Mouse (Mus musculus) Patski (cell line): ENCODE results near the gene Plpp2. TPM values are rescaled to one million over a fixed set of nuclear protein-coding genes. Genes with fewer than 3 reads are reported as not detected.

Experiments used
- ATAC-seq: fragments of 100-300 bp; one replicate; pipeline ENCODE4 v1.8.0; 2021
- CTCF ChIA-PET: fragments of 350-600 bp; sonication (Branson Sonifier 250); formaldehyde crosslinking; loops from one replicate; lab custom pipeline; 2022; ENCODE audit warnings: inconsistent platforms; lab: Charles Lee
- POLR2A ChIA-PET: fragments of 350-600 bp; sonication (Branson Sonifier 250); formaldehyde crosslinking; loops from one replicate; lab custom pipeline; 2022; ENCODE audit warnings: antibody characterized with exemption, inconsistent platforms; lab: Charles Lee
- DNase-seq: peaks from one replicate; pipeline ENCODE4 v3.0.0-alpha.2; 2011; ENCODE audit warnings: low read depth, low spot score
- H3K27me3 ChIP-seq: fragments of 371-371 bp; one replicate; pipeline ENCODE4 v1.5.1; 2021
- CTCF ChIP-seq: fragments of 100-300 bp; IDR thresholded peaks from one replicate; pipeline ENCODE4 v1.5.1; 2021
- in situ Hi-C: fragments of 300-500 bp; cut with MboI; formaldehyde crosslinking; loops from 3 replicates; pipeline ENCODE4 v1.11.1; 2018; ENCODE audit warnings: low pct_unique_long_range_greater_than_20kb, mixed read lengths
- polyA plus RNA-seq: library from polyadenylated mRNA; unstranded; gene quantifications from one replicate; pipeline ENCODE4 v1.2.3, GENCODE M21; 2021

The Plpp2 gene
- polyA plus RNA-seq, 1 experiment from 2014 or later, result 48.1 TPM

DNA sequence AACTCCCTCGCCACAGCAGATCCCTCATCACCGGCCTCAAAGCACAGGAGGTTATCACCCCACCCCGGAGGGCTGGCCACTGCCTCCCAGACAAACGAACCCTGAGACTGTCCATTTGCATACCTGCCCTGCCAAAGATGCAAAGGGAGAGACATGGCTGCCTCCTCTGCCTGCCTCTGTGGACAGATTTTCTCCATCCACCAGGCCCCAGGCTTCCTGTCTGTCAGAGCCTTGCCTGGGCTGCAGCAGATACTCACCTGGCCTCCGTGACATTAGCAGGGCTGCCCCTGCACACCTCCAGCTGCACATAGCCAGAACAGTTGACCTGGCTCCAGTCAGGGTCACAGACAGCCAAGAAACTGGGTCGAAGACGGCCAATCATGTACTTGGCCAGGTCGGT lies 3.4 kb downstream of the Plpp2 start:
- POLR2A ChIA-PET, result no interaction called here
- CTCF ChIA-PET, result no interaction called here
- no peak for DNase-seq
- in situ Hi-C loops, result no loop called here
- TF ChIP-seq CTCF, result no peak
- no peaks in the 10 kb centered on the region for H3K27me3 ChIP-seq
- ATAC-seq, result no peak

DNA sequence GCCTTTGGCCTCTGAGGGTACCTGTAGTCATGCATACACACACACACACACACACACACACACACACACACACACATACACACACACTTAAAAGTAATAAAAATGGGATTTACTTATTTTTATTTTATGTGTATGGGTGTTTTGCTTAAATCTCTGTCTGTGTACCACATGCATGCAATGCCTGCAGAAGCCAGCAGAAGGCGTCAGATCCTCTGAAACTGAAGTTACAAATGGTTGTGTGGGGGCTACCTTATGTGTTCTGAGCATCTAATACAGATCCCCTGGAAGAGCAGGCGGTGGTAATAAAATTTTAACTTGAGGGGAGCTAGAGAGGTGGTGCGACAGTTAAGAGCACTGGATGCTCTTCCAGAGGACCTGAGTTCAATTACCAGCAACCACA lies 5.5 kb downstream of the Plpp2 start:
- ChIA-PET POLR2A (interaction anchor here (0.7 kb wide), 1 partner anchor 32 kb away, joined by 10 read pairs; no protein-coding TSS in a partner anchor), CTCF (no interaction called here)
- DNase-seq (no peak), ATAC-seq (no peak)
- no peak for TF ChIP-seq CTCF
- in situ Hi-C loops, result no loop called here
- H3K27me3 ChIP-seq, result no peaks in the 10 kb centered on the region

DNA sequence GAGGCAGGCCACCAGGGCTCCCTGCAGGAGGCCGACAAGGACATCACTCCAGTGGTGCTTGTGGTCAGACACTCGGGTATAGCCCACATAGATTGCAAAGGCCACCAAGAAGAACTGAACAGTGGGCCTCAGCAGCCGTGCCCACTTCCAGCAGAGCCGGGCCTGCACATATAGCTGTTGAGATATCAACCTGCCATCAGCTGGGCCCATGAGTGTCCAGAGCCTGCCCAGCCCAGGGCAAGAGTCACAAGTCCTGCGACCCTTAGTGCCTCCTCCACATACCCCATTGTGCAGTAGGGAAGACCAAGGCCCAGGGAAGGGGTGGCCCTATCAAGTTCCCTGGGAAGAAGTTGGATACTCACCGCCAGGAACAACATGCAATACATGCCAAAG lies 6.1 kb downstream of the Plpp2 start:
- no peak for TF ChIP-seq CTCF
- DNase-seq, result no peak
- ATAC-seq, result no peak
- ChIA-PET CTCF (no interaction called here), POLR2A (no interaction called here)
- no peaks in the 10 kb centered on the region for H3K27me3 ChIP-seq
- in situ Hi-C loops, result no loop called here

DNA sequence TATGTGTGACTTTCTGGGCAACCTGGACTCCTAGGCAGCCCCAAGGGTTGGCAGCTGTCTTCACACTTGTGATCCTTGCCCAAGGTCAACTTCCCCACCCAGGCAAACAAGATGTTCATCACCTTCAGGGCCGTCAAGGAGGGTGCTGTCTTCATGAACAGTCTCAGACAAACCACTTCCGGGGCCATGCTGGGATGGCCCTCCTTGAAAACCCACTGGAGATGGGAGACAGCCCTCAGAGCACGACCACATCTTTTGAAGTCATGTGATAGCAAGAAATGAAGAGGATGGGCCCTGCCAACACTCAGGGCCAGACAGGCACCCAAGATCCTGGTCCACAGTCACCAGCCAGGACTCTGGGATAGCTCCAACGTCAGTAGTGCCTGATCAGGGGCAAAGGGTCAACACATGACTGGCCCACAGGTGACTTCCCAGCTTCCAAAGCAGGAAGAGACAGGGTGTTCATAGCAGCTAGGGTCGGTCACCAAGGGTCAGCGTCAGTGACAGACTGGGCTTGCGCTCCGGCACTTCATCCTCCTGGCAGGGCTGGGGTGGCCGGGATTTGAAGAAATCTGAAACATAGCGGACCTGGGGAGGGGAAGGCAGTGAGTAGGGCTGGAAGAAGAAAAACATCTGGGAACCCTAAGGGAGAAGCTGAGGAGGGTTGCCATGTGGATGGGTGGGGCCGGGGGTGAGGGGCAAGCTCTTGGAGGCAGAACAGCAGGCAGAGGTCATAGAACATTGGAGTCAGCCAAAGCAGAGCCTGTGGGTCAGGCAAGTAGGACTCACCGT lies 6.7 kb downstream of the Plpp2 start:
- ChIA-PET POLR2A (no interaction called here), CTCF (no interaction called here)
- TF ChIP-seq CTCF, result no peak
- H3K27me3 ChIP-seq, result no peaks in the 10 kb centered on the region
- DNase-seq, result no peak
- ATAC-seq, result no peak
- in situ Hi-C loops, result no loop called here

DNA sequence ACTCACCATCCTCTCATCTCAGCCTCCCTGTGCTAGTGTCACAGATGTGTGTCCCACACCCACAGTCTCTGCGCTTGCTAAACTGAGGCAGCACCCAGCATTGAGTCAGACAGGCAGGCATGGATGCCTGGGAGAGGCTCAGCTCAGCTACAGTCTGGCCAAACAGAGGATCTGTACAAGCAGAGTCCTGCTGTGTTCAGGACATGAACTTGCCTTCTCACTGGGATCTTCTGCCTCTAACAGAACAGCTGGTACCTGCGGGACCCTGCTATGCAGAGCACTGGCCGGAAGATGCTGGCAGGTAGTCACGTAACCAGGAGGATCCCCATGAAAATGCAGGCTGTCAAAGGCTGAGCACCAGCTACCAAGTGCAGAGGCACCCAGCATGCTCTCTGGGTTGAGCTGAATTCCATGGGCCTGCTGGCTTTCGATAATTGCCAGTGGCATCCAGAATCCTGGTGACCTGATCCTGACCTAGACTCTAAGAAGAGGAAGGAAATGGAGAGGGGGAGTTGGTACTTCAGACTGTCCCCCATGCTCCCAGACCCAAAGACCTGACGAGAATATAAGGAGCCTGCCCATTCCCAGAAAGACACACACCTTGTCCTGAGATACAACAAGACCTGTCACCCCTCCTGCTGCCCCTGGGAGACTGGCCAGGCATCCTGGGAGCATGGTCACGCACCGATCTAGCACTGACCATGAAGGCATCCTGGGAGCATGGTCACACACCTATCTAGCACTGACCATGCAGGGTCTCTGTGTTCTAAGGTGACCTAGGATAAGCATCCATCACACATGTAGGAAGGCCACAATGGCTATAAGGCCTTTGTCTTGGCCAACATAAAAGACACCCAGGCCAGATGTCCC lies 7.9 kb downstream of the Plpp2 start:
- no peak for ATAC-seq
- in situ Hi-C loops, result no loop called here
- TF ChIP-seq CTCF, result no peak
- POLR2A ChIA-PET, result no interaction called here
- CTCF ChIA-PET, result no interaction called here
- no peak for DNase-seq
- no peaks in the 10 kb centered on the region for H3K27me3 ChIP-seq

DNA sequence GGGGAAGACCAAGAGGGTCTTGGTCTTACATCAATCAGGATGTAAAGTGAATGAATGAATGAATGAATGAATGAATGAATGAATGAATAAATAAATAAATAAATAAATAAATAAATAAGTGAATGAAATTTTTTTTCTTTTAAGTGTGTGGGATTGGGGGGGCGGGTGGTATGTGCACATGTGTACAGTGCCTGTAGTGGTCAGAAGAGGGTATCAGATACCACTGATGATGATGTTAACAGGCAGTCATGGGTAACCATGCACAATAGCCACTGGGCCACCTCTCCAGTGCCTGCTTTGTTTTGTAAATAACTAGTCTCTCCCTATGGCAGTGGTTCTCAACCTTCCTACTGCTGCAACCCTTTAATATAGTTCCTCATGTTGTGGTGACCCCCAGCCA lies 9.2 kb downstream of the Plpp2 start:
- no peak for TF ChIP-seq CTCF
- CTCF ChIA-PET, result no interaction called here
- in situ Hi-C loops, result no loop called here
- DNase-seq (no peak), ATAC-seq (no peak)
- POLR2A ChIA-PET, result no interaction called here
- no peaks in the 10 kb centered on the region for H3K27me3 ChIP-seq

DNA sequence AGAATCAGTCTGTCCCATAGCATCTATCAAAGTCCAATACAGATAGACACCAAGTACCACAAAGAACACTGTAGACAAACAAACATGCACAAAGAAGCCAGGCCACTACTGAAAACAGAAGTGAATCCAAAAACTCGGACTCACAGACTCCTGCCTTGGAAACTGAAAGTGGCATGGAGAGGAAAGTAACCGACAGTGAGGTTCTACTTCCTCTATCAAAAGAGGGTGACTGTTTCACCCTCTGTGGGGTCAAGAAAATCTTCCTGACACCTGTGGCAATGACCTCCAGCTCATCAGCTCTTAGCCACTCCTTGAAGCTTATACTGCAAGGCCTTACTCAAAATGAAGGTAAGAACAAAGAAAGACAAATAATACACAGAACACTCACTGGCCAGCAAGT lies 26.9 kb downstream of the Plpp2 start:
- DNase-seq (no peak), ATAC-seq (no peak)
- POLR2A ChIA-PET, result no interaction called here
- TF ChIP-seq CTCF, result no peak
- in situ Hi-C loops, result no loop called here
- no peaks in the 10 kb centered on the region for H3K27me3 ChIP-seq
- CTCF ChIA-PET, result interaction anchor here (1.0 kb wide), 1 partner anchor 9 kb away, joined by 3 read pairs; no protein-coding TSS in a partner anchor

DNA sequence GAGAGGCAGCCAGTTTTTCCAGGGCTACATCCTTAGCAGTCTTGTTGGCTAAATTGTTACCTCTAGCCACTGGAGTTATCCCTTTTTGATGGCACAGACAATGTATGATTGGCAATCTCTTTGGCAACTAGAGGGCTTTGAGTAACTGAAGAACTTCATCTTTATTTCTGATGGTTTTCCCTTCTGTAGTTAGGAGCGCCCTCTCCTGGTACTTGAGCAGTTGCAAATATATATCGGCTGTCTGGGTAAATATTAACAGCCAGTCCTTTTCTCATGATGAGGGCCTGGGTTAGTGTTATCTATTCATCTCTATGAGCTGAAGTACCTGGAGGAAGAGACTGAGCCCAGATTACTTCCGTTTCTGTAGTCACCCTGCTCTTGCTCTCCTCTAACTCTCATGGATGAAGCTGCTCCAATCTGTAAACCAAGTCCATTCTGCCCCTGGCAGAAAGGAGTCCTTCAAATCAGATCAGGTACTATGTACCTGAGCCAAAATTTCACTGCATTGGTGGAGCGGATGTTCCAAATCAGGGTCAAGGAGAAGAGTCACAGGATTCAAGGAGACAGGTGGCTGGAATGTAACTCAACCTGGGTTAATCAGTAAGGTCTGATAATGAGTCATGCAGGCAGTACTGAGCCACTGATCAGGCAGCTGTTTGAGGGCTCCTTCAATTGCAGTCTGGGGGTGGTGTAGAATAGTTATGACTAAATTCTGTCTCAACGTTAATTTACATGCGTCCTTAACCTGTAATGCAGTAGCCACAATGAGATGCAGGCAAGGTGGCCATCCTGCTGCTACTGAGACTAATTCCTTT lies 30.6 kb downstream of the Plpp2 start:
- DNase-seq, result peak; percentile 0
- TF ChIP-seq CTCF, result peak; percentile 45
- peak; percentile 76 for ATAC-seq
- no peaks in the 10 kb centered on the region for H3K27me3 ChIP-seq
- CTCF ChIA-PET, result no interaction called here
- in situ Hi-C loops, result no loop called here
- POLR2A ChIA-PET, result no interaction called here

DNA sequence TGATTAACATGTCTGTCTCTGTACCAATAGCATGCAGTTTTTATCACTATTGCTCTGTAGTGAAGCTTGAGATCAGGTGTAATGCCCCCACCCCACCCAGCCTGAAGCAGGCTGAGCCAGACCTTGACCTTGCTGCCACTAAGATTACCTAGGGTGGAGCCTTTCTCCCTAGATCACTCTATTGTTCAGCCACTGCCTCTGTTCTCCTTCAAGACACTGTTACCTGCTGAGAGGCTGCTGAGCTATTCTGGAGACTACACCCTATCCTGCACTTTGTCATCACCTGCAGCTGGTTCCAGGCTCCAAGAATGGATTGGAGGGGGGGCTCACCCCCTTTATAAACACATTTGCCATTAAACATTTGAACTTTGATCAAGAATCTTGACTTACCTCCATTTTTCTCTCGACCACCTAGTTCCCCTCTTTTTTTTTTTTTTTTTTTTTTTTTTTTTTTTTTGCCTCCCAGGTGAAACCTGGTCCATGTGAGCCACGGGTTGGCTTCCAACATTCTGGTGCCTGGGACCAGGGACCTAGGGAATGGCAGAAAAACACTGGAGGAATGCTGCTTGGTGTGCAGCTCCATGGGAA lies 36.8 kb downstream of the Plpp2 start:
- no peak for DNase-seq

DNA sequence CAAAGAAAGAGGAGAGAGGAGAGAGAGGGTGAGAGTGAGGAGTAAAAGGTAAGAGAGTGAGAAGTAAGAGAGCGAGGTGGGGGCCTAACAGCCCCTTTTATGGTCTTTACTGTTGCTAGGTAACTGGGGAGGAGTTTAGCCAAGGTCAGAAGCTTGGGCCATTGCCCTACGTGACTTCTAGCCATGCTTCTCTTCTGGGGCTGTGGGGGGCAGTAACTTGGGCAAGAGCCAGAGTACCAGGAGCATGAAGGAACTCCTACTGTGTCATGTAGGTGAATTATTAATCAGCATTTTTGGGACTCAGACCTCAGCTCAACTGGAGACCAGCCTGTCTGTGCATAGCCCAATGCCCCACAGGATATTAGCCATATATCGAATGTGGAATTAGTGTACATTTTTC lies 37.7 kb downstream of the Plpp2 start:
- POLR2A ChIA-PET, result interaction anchor here (1.0 kb wide), 1 partner anchor 32 kb away, joined by 10 read pairs; no protein-coding TSS in a partner anchor
- DNase-seq, result no peak
- no peak for TF ChIP-seq CTCF
- no peak for ATAC-seq
- in situ Hi-C loops, result no loop called here
- peaks cover 10% of the 10 kb centered on the region for H3K27me3 ChIP-seq
- CTCF ChIA-PET, result no interaction called here

More for the DNA sequence above, 36.8 kb downstream of the Plpp2 start:
- no peak for TF ChIP-seq CTCF
- POLR2A ChIA-PET, result interaction anchor here (1.0 kb wide), 1 partner anchor 31 kb away, joined by 10 read pairs; no protein-coding TSS in a partner anchor
- no peak for ATAC-seq
- peaks cover 10% of the 10 kb centered on the region for H3K27me3 ChIP-seq
- in situ Hi-C loops, result no loop called here
- CTCF ChIA-PET, result no interaction called here

Other genes with a start within 250 kb of the Plpp2 start
- not detected for gene Vmn2r82, start 177.3 kb downstream of the Plpp2 start, polyA plus RNA-seq
- not detected for gene Vmn2r83, start 65.1 kb downstream of the Plpp2 start, polyA plus RNA-seq
- gene Mier2, start 21.4 kb upstream of the Plpp2 start, polyA plus RNA-seq, result 38.6 TPM
- not detected for gene Theg, start 53.5 kb upstream of the Plpp2 start, polyA plus RNA-seq
- not detected for gene C2cd4c, start 80.2 kb upstream of the Plpp2 start, polyA plus RNA-seq
- 0.04 TPM for gene Shc2, start 104.1 kb upstream of the Plpp2 start, polyA plus RNA-seq
- gene Odf3l2, start 111.9 kb upstream of the Plpp2 start, polyA plus RNA-seq, result not detected
- not detected for gene Madcam1, start 130.8 kb upstream of the Plpp2 start, polyA plus RNA-seq
- 62.4 TPM for gene Tpgs1, start 135.6 kb upstream of the Plpp2 start, polyA plus RNA-seq
- 72.2 TPM for gene Cdc34, start 148.4 kb upstream of the Plpp2 start, polyA plus RNA-seq
- gene Gzmm, start 155.2 kb upstream of the Plpp2 start, polyA plus RNA-seq, result 0.47 TPM
- 1,052 TPM for gene Bsg, start 170.7 kb upstream of the Plpp2 start, polyA plus RNA-seq
- 15.4 TPM for gene Hcn2, start 182.8 kb upstream of the Plpp2 start, polyA plus RNA-seq
- gene Polrmt, start 212.8 kb upstream of the Plpp2 start, polyA plus RNA-seq, result 44.6 TPM
- 0.63 TPM for gene Fgf22, start 221.3 kb upstream of the Plpp2 start, polyA plus RNA-seq
- 58.5 TPM for gene Rnf126, start 233.2 kb upstream of the Plpp2 start, polyA plus RNA-seq
- 2.3 TPM for gene Fstl3, start 243.5 kb upstream of the Plpp2 start, polyA plus RNA-seq